Mouse (Mus musculus): Measurements from ENCODE around the gene Ppp1r9a. TPM values are rescaled to one million over a fixed set of nuclear protein-coding genes. Genes with fewer than 3 reads are reported as not detected.

Gene Ppp1r9a
- total and polyA plus RNA-seq, 3 experiments, result 1.0 TPM; not detected in 2

DNA sequence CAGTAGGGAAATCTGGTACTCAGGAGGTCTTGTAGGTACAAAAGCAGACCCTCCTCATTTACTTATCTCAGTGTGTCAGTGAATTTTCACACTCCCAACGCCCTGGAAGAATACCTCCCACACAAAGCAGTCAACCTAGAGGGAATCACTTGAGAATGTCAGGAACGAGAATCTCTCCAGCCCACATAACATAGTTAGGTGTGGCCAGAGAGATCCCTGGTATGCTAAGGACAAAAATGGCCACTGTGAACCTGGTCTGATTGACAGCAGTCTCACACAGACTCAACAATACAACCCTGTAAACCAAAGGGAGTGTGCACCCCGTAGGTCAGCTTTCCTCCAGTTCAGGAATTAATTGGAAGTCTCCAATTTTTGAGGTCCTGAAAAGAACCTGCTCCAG lies 18.4 kb upstream of the Ppp1r9a start:
- TF ChIP-seq JUN (IDR thresholded peaks at IDR 0.05; ENCODE audit: insufficient read depth, low read depth, low read length) (no peak), UBTF (IDR thresholded peaks at IDR 0.05; ENCODE audit: low read depth, low read length) (no peak), ZKSCAN1 (IDR thresholded peaks at IDR 0.05; ENCODE audit: borderline replicate concordance, low read depth, low read length) (no peak), HCFC1 (IDR thresholded peaks at IDR 0.05; ENCODE audit: low read depth, low read length) (no peak), NRF1 (IDR thresholded peaks at IDR 0.05; ENCODE audit: low read depth, low read length) (no peak), PAX5 (IDR thresholded peaks at IDR 0.05; ENCODE audit: low read length) (no peak), ZNF384 (IDR thresholded peaks at IDR 0.05; ENCODE audit: low read depth, low read length) (no peak), MEF2A (IDR thresholded peaks at IDR 0.05; ENCODE audit: borderline replicate concordance, low read depth, low read length) (no peak), ETS1 (conservative IDR thresholded peaks at IDR 0.05; ENCODE audit: low read depth, low read length) (no peak), USF1 (IDR thresholded peaks at IDR 0.05; ENCODE audit: low read depth, low read length) (no peak), ZMIZ1 (IDR thresholded peaks at IDR 0.05; ENCODE audit: low read depth, low read length) (no peak), SIN3A (IDR thresholded peaks at IDR 0.05; ENCODE audit: low read length) (no peak), BHLHE40 (IDR thresholded peaks at IDR 0.05; ENCODE audit: low read depth, low read length) (no peak), MAFK (IDR thresholded peaks at IDR 0.05; ENCODE audit: insufficient replicate concordance, low read length) (no peak), E2F4 (IDR thresholded peaks at IDR 0.05; ENCODE audit: insufficient replicate concordance, low read depth, low read length) (no peak), SMC3 (IDR thresholded peaks at IDR 0.05; ENCODE audit: low read depth, low read length) (no peak), RAD21 (IDR thresholded peaks at IDR 0.05; ENCODE audit: low read depth, low read length) (no peak)
- H3K4me1 ChIP-seq (ENCODE audit: control insufficient read depth in 1 of 2, insufficient read depth in 2 of 2), result peaks cover 0 to 5% of the 10 kb centered on the region in 2 experiments; a peak in 2 of 4 replicates
- DNase-seq (ENCODE audit: extremely low read depth), result no peak
- no peak overlapping the region for H3K27ac ChIP-seq (ENCODE audit: insufficient read depth, low read depth)
- H3K36me3 ChIP-seq (replicated peaks in 1 of 2; ENCODE audit: control insufficient read depth in 1 of 2, insufficient read depth in 1 of 2, low read length in 1 of 2), result no peaks in the 10 kb centered on the region
- H3K79me2 ChIP-seq (replicated peaks; ENCODE audit: control insufficient read depth, extremely low read depth, insufficient read depth, poor library complexity, severe bottlenecking), result no peaks in the 10 kb centered on the region
- dilution Hi-C loops (cut with MboI; ENCODE audit: extremely low pct_ligation_motif_present, extremely low pct_unique_long_range_greater_than_20kb, low sequenced_read_pairs) (no loop called here), in situ Hi-C loops (cut with MboI; ENCODE audit: low pct_ligation_motif_present, low pct_unique_long_range_greater_than_20kb, low sequenced_read_pairs) (no loop called here)
- no peaks in the 10 kb centered on the region for H3K9me3 ChIP-seq (replicated peaks; ENCODE audit: low read length)
- no peak overlapping the region for H3K4me2 ChIP-seq (ENCODE audit: insufficient read depth, low read depth, poor library complexity, severe bottlenecking)
- no peaks in the 10 kb centered on the region for H3K27me3 ChIP-seq (replicated peaks)
- no peak overlapping the region for H3K4me3 ChIP-seq (replicated peaks in 1 of 3; ENCODE audit: low read depth in 2 of 3, low read length in 2 of 3, poor library complexity in 1 of 3)
- H3K9ac ChIP-seq (ENCODE audit: insufficient read depth, low read depth), result no peak overlapping the region

GRCm38 (mm10) chr6:4889544-4889943 lies 13.2 kb upstream of the Ppp1r9a start:
- Histone ChIP-seq H3K79me2 (replicated peaks; ENCODE audit: control insufficient read depth, extremely low read depth, insufficient read depth, poor library complexity, severe bottlenecking) (no peaks in the 10 kb centered on the region), H3K4me3 (replicated peaks in 1 of 3; ENCODE audit: low read depth in 2 of 3, low read length in 2 of 3, poor library complexity in 1 of 3) (no peak overlapping the region), H3K36me3 (replicated peaks in 1 of 2; ENCODE audit: control insufficient read depth in 1 of 2, insufficient read depth in 1 of 2, low read length in 1 of 2) (no peaks in the 10 kb centered on the region), H3K9me3 (replicated peaks; ENCODE audit: low read length) (no peaks in the 10 kb centered on the region), H3K27me3 (replicated peaks) (no peaks in the 10 kb centered on the region), H3K4me2 (ENCODE audit: insufficient read depth, low read depth, poor library complexity, severe bottlenecking) (0 out of 2 replicates have a peak overlapping the region, but pooled peaks have one; percentile 15), H3K4me1 (ENCODE audit: control insufficient read depth in 1 of 2, insufficient read depth in 2 of 2) (peaks cover 0 to 5% of the 10 kb centered on the region in 2 experiments; a peak in 2 of 4 replicates), H3K9ac (ENCODE audit: insufficient read depth, low read depth) (no peak overlapping the region), H3K27ac (ENCODE audit: insufficient read depth, low read depth) (no peak overlapping the region)
- DNase-seq (ENCODE audit: extremely low read depth), result no peak
- dilution Hi-C loops (cut with MboI; ENCODE audit: extremely low pct_ligation_motif_present, extremely low pct_unique_long_range_greater_than_20kb, low sequenced_read_pairs) (no loop called here), in situ Hi-C loops (cut with MboI; ENCODE audit: low pct_ligation_motif_present, low pct_unique_long_range_greater_than_20kb, low sequenced_read_pairs) (no loop called here)
- TF ChIP-seq ZNF384 (IDR thresholded peaks at IDR 0.05; ENCODE audit: low read depth, low read length), result no peak
- no peak for TF ChIP-seq ZC3H11A (IDR thresholded peaks at IDR 0.05; ENCODE audit: low read depth, low read length)
- TF ChIP-seq USF1 (IDR thresholded peaks at IDR 0.05; ENCODE audit: low read depth, low read length), result no peak

Measured in CH12.LX (cell line).